Mouse (Mus musculus) myocyte (in vitro differentiated cells): ENCODE measurements around the gene Fut4. TPM values are rescaled to one million over a fixed set of nuclear protein-coding genes. Genes with fewer than 3 reads are reported as not detected.
A peak's percentile ranks its signal among the peaks of the same experiment; 100 is the strongest.

Source experiments
- H3K27me3 ChIP-seq: one replicate; pipeline ENCODE4 v1.6.1; 2011; ENCODE audit not compliant: control insufficient read depth, insufficient read depth, insufficient read length
- H3K36me3 ChIP-seq: one replicate; pipeline ENCODE4 v1.6.1; 2011; ENCODE audit not compliant: control insufficient read depth, insufficient read depth
- H3K4me2 ChIP-seq: one replicate; pipeline ENCODE4 v1.6.1; 2011; ENCODE audit warnings: low read depth, control low read depth
- H3K4me3 ChIP-seq: one replicate; pipeline ENCODE4 v1.5.1; 2011; ENCODE audit warnings: mild to moderate bottlenecking, control low read depth, moderate library complexity
- H3K79me2 ChIP-seq: one replicate; pipeline ENCODE4 v1.6.1; 2011; ENCODE audit not compliant: control insufficient read depth, insufficient read depth
- H3ac ChIP-seq: one replicate; pipeline ENCODE4 v1.6.1; 2011; ENCODE audit not compliant: control insufficient read depth, insufficient read length
- CEBPB ChIP-seq: IDR thresholded peaks from 2 replicates; pipeline ENCODE4 v1.6.1; 2011; ENCODE audit warnings: mild to moderate bottlenecking, moderate library complexity; ENCODE audit not compliant: poor library complexity, insufficient read depth, severe bottlenecking
- E2F4 ChIP-seq: IDR thresholded peaks from one replicate; pipeline ENCODE4 v1.6.1; 2011; ENCODE audit warnings: mild to moderate bottlenecking, control low read depth, moderate library complexity; ENCODE audit not compliant: insufficient read depth
- MAX ChIP-seq: IDR thresholded peaks from one replicate; pipeline ENCODE4 v1.6.1; 2011; ENCODE audit warnings: low read depth, mild to moderate bottlenecking, control low read depth
- MYOD1 ChIP-seq, 3 experiments: IDR thresholded peaks; one replicate each; pipeline ENCODE4 v1.6.1; 2011; ENCODE audit warnings: control low read depth in 2 of 3, low read depth in 2 of 3, mild to moderate bottlenecking in 2 of 3, moderate library complexity in 1 of 3; ENCODE audit not compliant: insufficient read length in 2 of 3, control insufficient read depth in 1 of 3
- MYOG ChIP-seq, 3 experiments: IDR thresholded peaks; one replicate each; pipeline ENCODE4 v1.6.1; 2011; ENCODE audit warnings: control low read depth in 2 of 3, low read depth in 2 of 3, mild to moderate bottlenecking in 2 of 3; ENCODE audit not compliant: insufficient read length in 2 of 3, control insufficient read depth in 1 of 3, insufficient read depth in 1 of 3
- POLR2A ChIP-seq: IDR thresholded peaks from one replicate; pipeline ENCODE4 v1.6.1; 2011; ENCODE audit warnings: low read depth, mild to moderate bottlenecking, control low read depth, moderate library complexity; ENCODE audit not compliant: insufficient read length
- POLR2AphosphoS2 ChIP-seq: IDR thresholded peaks from one replicate; pipeline ENCODE4 v1.6.1; 2011; ENCODE audit warnings: low read depth, control low read depth; ENCODE audit not compliant: insufficient read length
- REST ChIP-seq: IDR thresholded peaks from one replicate; pipeline ENCODE4 v1.6.1; 2011; ENCODE audit warnings: mild to moderate bottlenecking, control low read depth, moderate library complexity; ENCODE audit not compliant: insufficient read depth, insufficient read length
- SRF ChIP-seq: IDR thresholded peaks from one replicate; pipeline ENCODE4 v1.6.1; 2011; ENCODE audit warnings: low read depth; ENCODE audit not compliant: control insufficient read depth, insufficient read length
- TCF12 ChIP-seq: IDR thresholded peaks from one replicate; pipeline ENCODE4 v1.6.1; 2011; ENCODE audit warnings: mild to moderate bottlenecking, control low read depth; ENCODE audit not compliant: poor library complexity, insufficient read depth, severe bottlenecking
- TCF3 ChIP-seq: IDR thresholded peaks from one replicate; pipeline ENCODE4 v1.6.1; 2011; ENCODE audit warnings: low read depth, control low read depth; ENCODE audit not compliant: insufficient read length
- USF1 ChIP-seq: IDR thresholded peaks from one replicate; pipeline ENCODE4 v1.6.1; 2011; ENCODE audit warnings: low read depth, mild to moderate bottlenecking, control low read depth, moderate library complexity
- polyA plus RNA-seq: library from polyadenylated mRNA; unstranded; fragments of >200 nt; fragmentation: generic; extraction: Trizol; gene quantifications from one replicate; pipeline ENCODE4 v1.2.1, GENCODE M21; 2012; ENCODE audit warnings: missing spikeins

Fut4 gene
- polyA plus RNA-seq, 1 experiment: 0.26 TPM

GRCm38 (mm10) chr9:14759261-14759660 is 7.1 kb upstream of the Fut4 start:
- no peak overlapping the region for H3K4me3 ChIP-seq
- H3K36me3 ChIP-seq: no peaks in the 10 kb centered on the region
- no peaks in the 10 kb centered on the region for H3K79me2 ChIP-seq
- peak overlapping the region; percentile 46 for H3K4me2 ChIP-seq
- TF ChIP-seq TCF12 (no peak), MYOD1 (IDR thresholded peaks at IDR 0.05; ENCODE audit: control insufficient read depth in 1 of 3, insufficient read length in 2 of 3, low read depth in 2 of 3) (no peak), REST (no peak), MAX (no peak), TCF3 (no peak), MYOG (IDR thresholded peaks at IDR 0.05; ENCODE audit: control insufficient read depth in 1 of 3, insufficient read depth in 1 of 3, insufficient read length in 2 of 3, low read depth in 2 of 3) (no peak), USF1 (no peak)
- H3K27me3 ChIP-seq: no peaks in the 10 kb centered on the region
- no peak overlapping the region for H3ac ChIP-seq

GRCm38 (mm10) chr9:14758590-14758989 is 6.4 kb upstream of the Fut4 start:
- Histone ChIP-seq H3ac (no peak overlapping the region), H3K4me2 (peak overlapping the region; percentile 46), H3K36me3 (no peaks in the 10 kb centered on the region), H3K27me3 (no peaks in the 10 kb centered on the region), H3K79me2 (no peaks in the 10 kb centered on the region), H3K4me3 (no peak overlapping the region)
- no peak for TF ChIP-seq MYOD1 (IDR thresholded peaks at IDR 0.05; ENCODE audit: control insufficient read depth in 1 of 3, insufficient read length in 2 of 3, low read depth in 2 of 3)
- no peak for TF ChIP-seq MAX
- no peak for TF ChIP-seq POLR2A
- no peak for TF ChIP-seq POLR2AphosphoS2
- no peak for TF ChIP-seq REST
- TF ChIP-seq TCF3: no peak
- TF ChIP-seq CEBPB: no peak
- TF ChIP-seq SRF: no peak
- TF ChIP-seq E2F4: no peak
- TF ChIP-seq MYOG (IDR thresholded peaks at IDR 0.05; ENCODE audit: control insufficient read depth in 1 of 3, insufficient read depth in 1 of 3, insufficient read length in 2 of 3, low read depth in 2 of 3): no peak
- no peak for TF ChIP-seq USF1
- TF ChIP-seq TCF12: no peak

- Histone ChIP-seq H3K27me3 (no peaks in the 10 kb centered on the region), H3K36me3 (no peaks in the 10 kb centered on the region), H3K4me2 (no peak overlapping the region), H3ac (no peak overlapping the region), H3K4me3 (no peak overlapping the region), H3K79me2 (no peaks in the 10 kb centered on the region)
- TF ChIP-seq USF1 (no peak), POLR2AphosphoS2 (no peak), REST (no peak), MYOG (IDR thresholded peaks at IDR 0.05; ENCODE audit: control insufficient read depth in 1 of 3, insufficient read depth in 1 of 3, insufficient read length in 2 of 3, low read depth in 2 of 3) (no peak), CEBPB (no peak), SRF (no peak), TCF3 (no peak), MYOD1 (IDR thresholded peaks at IDR 0.05; ENCODE audit: control insufficient read depth in 1 of 3, insufficient read length in 2 of 3, low read depth in 2 of 3) (no peak), POLR2A (no peak), MAX (no peak), E2F4 (no peak), TCF12 (no peak)
Measured at GRCm38 (mm10) chr9:14754469-14754868, 2.3 kb upstream of the Fut4 start.

- no peaks in the 10 kb centered on the region for H3K36me3 ChIP-seq
- H3K4me3 ChIP-seq: no peak overlapping the region
- H3K4me2 ChIP-seq: no peak overlapping the region
- TF ChIP-seq MYOD1 (IDR thresholded peaks at IDR 0.05; ENCODE audit: control insufficient read depth in 1 of 3, insufficient read length in 2 of 3, low read depth in 2 of 3) (no peak), REST (no peak)
- no peaks in the 10 kb centered on the region for H3K27me3 ChIP-seq
- no peak overlapping the region for H3ac ChIP-seq
- H3K79me2 ChIP-seq: no peaks in the 10 kb centered on the region
Measured at GRCm38 (mm10) chr9:14753947-14754346, 1.8 kb upstream of the Fut4 start.

- Histone ChIP-seq H3ac (peak overlapping the region; percentile 20), H3K27me3 (no peaks in the 10 kb centered on the region), H3K79me2 (no peaks in the 10 kb centered on the region), H3K4me2 (peak overlapping the region; percentile 51), H3K4me3 (no peak overlapping the region), H3K36me3 (no peaks in the 10 kb centered on the region)
- TF ChIP-seq MYOG (IDR thresholded peaks at IDR 0.05; ENCODE audit: control insufficient read depth in 1 of 3, insufficient read depth in 1 of 3, insufficient read length in 2 of 3, low read depth in 2 of 3): peak in 1 of 3 experiments; percentile 1
- TF ChIP-seq CEBPB: no peak
Measured at GRCm38 (mm10) chr9:14751503-14752000, 641 bp downstream of the Fut4 start.
